Mouse (Mus musculus) brown adipose tissue, adult 24 weeks (tissue): ENCODE results near the gene C8b. TPM values are rescaled to one million over a fixed set of nuclear protein-coding genes. Genes with fewer than 3 reads are reported as not detected.

Experiments
- H3K27ac ChIP-seq: fragments of 200-500 bp; replicated peaks from 2 replicates; pipeline ENCODE4 v1.5.1; 2012; ENCODE audit warnings: low read depth, mild to moderate bottlenecking, low read length
- H3K4me1 ChIP-seq: fragments of 200-500 bp; 2 replicates; pipeline ENCODE4 v1.6.1; 2012; ENCODE audit warnings: low read length, mixed read lengths; ENCODE audit not compliant: control insufficient read depth, insufficient read depth, insufficient read length
- H3K4me3 ChIP-seq: fragments of 200-500 bp; 2 replicates; pipeline ENCODE4 v1.5.1; 2012; ENCODE audit warnings: low read depth, mild to moderate bottlenecking, low read length, moderate library complexity; ENCODE audit not compliant: insufficient read depth
- polyA plus RNA-seq: library from polyadenylated mRNA; stranded (reverse); fragments of >200 nt; gene quantifications from 2 replicates; pipeline ENCODE4 v1.2.4, GENCODE M21; 2012; ENCODE audit not compliant: missing spikeins, insufficient read depth, insufficient read length

Gene C8b
- not detected in 2 replicates for polyA plus RNA-seq

GRCm38 (mm10) chr4:104766065-104766464, at the start of gene C8b:
Gene C8b (plus strand): TSS chr4:104766317.
- no peaks in the 10 kb centered on the region for H3K4me1 ChIP-seq
- no peak within 1 kb of the TSS for H3K4me3 ChIP-seq
- no peak within 1 kb of the TSS for H3K27ac ChIP-seq

GRCm38 (mm10) chr4:104716506-104716905, 49.6 kb upstream of the C8b start:
- H3K27ac ChIP-seq: no peak overlapping the region
- H3K4me1 ChIP-seq: peaks cover 4% of the 10 kb centered on the region; the same call in 1 of the 2 replicates
- no peak overlapping the region for H3K4me3 ChIP-seq

- Histone ChIP-seq H3K4me1 (peaks cover 4% of the 10 kb centered on the region; the same call in 1 of the 2 replicates), H3K27ac (no peak overlapping the region), H3K4me3 (no peak overlapping the region)
Observed at GRCm38 (mm10) chr4:104718973-104719795, 46.9 kb upstream of the C8b start.

- H3K4me1 ChIP-seq: peaks cover 4% of the 10 kb centered on the region; the same call in 1 of the 2 replicates
- no peak overlapping the region for H3K27ac ChIP-seq
- no peak overlapping the region for H3K4me3 ChIP-seq
Observed at GRCm38 (mm10) chr4:104723527-104724045, 42.5 kb upstream of the C8b start.

GRCm38 (mm10) chr4:104724258-104724657, 41.9 kb upstream of the C8b start:
- Histone ChIP-seq H3K27ac (no peak overlapping the region), H3K4me1 (no peaks in the 10 kb centered on the region), H3K4me3 (no peak overlapping the region)

GRCm38 (mm10) chr4:104725673-104726072, 40.4 kb upstream of the C8b start:
- Histone ChIP-seq H3K4me1 (no peaks in the 10 kb centered on the region), H3K27ac (no peak overlapping the region), H3K4me3 (no peak overlapping the region)

GRCm38 (mm10) chr4:104729185-104729584, 36.9 kb upstream of the C8b start:
- Histone ChIP-seq H3K4me3 (no peak overlapping the region), H3K4me1 (no peaks in the 10 kb centered on the region), H3K27ac (no peak overlapping the region)

GRCm38 (mm10) chr4:104746500-104746899, 19.6 kb upstream of the C8b start:
- no peaks in the 10 kb centered on the region for H3K4me1 ChIP-seq
- no peak overlapping the region for H3K27ac ChIP-seq

GRCm38 (mm10) chr4:104754090-104754489, 12.0 kb upstream of the C8b start:
- no peak overlapping the region for H3K27ac ChIP-seq
- no peak overlapping the region for H3K4me3 ChIP-seq
- no peaks in the 10 kb centered on the region for H3K4me1 ChIP-seq

More at GRCm38 (mm10) chr4:104746500-104746899, 19.6 kb upstream of the C8b start:
- H3K4me3 ChIP-seq: no peak overlapping the region

GRCm38 (mm10) chr4:104760878-104761624, 5.1 kb upstream of the C8b start:
- Histone ChIP-seq H3K4me3 (no peak overlapping the region), H3K4me1 (no peaks in the 10 kb centered on the region), H3K27ac (no peak overlapping the region)

- Histone ChIP-seq H3K27ac (no peak overlapping the region), H3K4me3 (no peak overlapping the region), H3K4me1 (no peaks in the 10 kb centered on the region)
Observed at GRCm38 (mm10) chr4:104768190-104768589, 2.1 kb downstream of the C8b start.

- Histone ChIP-seq H3K4me3 (no peak overlapping the region), H3K4me1 (no peaks in the 10 kb centered on the region), H3K27ac (no peak overlapping the region)
Observed at GRCm38 (mm10) chr4:104769602-104770001, 3.5 kb downstream of the C8b start.

GRCm38 (mm10) chr4:104770331-104770730, 4.2 kb downstream of the C8b start:
- Histone ChIP-seq H3K4me3 (no peak overlapping the region), H3K27ac (no peak overlapping the region), H3K4me1 (no peaks in the 10 kb centered on the region)

GRCm38 (mm10) chr4:104775601-104776000, 9.5 kb downstream of the C8b start:
- Histone ChIP-seq H3K27ac (no peak overlapping the region), H3K4me1 (no peaks in the 10 kb centered on the region), H3K4me3 (no peak overlapping the region)

- H3K4me3 ChIP-seq: no peak overlapping the region
- no peaks in the 10 kb centered on the region for H3K4me1 ChIP-seq
- H3K27ac ChIP-seq: no peak overlapping the region
Observed at GRCm38 (mm10) chr4:104779460-104779859, 13.3 kb downstream of the C8b start.
